Mouse (Mus musculus) bone marrow macrophage, adult 2 months (primary cell): ENCODE data around the gene Hbq1a.
"Not testable (repeated sequence)": the region's sequence is repeated elsewhere in the genome, so short reads cannot be mapped to it uniquely, and the experiment has no call there.

Experiments
- CTCF ChIP-seq: IDR thresholded peaks from 2 replicates; pipeline ENCODE4 v1.5.1; 2012; ENCODE audit warnings: low read depth, mild to moderate bottlenecking, low read length, moderate library complexity
- POLR2A ChIP-seq: IDR thresholded peaks from 2 replicates; pipeline ENCODE4 v1.6.1; 2012; ENCODE audit warnings: mild to moderate bottlenecking, low read depth, low read length, borderline replicate concordance

DNA sequence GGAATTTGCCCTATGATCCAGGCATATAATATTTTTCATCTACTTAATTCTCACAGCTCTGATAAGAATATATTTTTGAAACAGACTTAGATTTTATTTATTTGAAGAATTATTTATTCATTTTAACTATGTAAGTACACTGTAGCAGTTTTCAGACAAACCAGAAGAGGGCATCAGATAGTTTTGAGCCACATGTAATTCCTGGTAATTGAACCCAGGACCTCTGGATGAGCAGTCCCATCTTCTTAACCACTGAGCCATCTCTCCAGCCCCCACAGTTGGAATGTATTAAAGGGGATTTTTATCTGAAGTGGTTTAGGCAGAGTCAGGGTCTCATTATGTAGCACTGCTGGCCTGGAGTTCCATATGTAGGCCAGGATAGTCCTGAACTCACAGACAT is 14.0 kb upstream of the Hbq1a start:
- not testable (repeated sequence) for TF ChIP-seq CTCF, POLR2A
